Mouse (Mus musculus) CH12.LX (cell line): Measurements from ENCODE around the gene Ttc16.

ENCODE experiments used
- CTCF ChIP-seq, 2 experiments: IDR thresholded peaks in 1 of 2; conservative IDR thresholded peaks in 1 of 2; 2 replicates each; pipeline ENCODE4 v1.5.1; 2011 to 2012; ENCODE audit warnings: low read depth in 2 of 2, low read length in 2 of 2, improper control_type of control experiment in 1 of 2, inconsistent platforms in 1 of 2, mild to moderate bottlenecking in 1 of 2, moderate library complexity in 1 of 2
- E2F4 ChIP-seq: IDR thresholded peaks from 2 replicates; pipeline ENCODE4 v1.6.1; 2011; ENCODE audit warnings: low read depth, low read length, improper control_type of control experiment; ENCODE audit not compliant: insufficient replicate concordance
- EP300 ChIP-seq: IDR thresholded peaks from 2 replicates; pipeline ENCODE4 v1.6.1; 2011; ENCODE audit warnings: low read length, improper control_type of control experiment
- GABPA ChIP-seq: IDR thresholded peaks from 2 replicates; pipeline ENCODE4 v1.6.1; 2012; ENCODE audit warnings: low read depth, low read length, improper control_type of control experiment, inconsistent platforms; ENCODE audit not compliant: insufficient replicate concordance
- JUN ChIP-seq: IDR thresholded peaks from 2 replicates; pipeline ENCODE4 v1.6.1; 2011; ENCODE audit warnings: low read depth, mild to moderate bottlenecking, low read length, improper control_type of control experiment, moderate library complexity; ENCODE audit not compliant: insufficient read depth
- MAFK ChIP-seq: IDR thresholded peaks from 2 replicates; pipeline ENCODE4 v1.6.1; 2011; ENCODE audit warnings: low read length, improper control_type of control experiment; ENCODE audit not compliant: insufficient replicate concordance
- MAX ChIP-seq: IDR thresholded peaks from 2 replicates; pipeline ENCODE4 v1.6.1; 2011; ENCODE audit warnings: low read length, improper control_type of control experiment
- MAZ ChIP-seq: IDR thresholded peaks from 2 replicates; pipeline ENCODE4 v1.6.1; 2012; ENCODE audit warnings: low read depth, mild to moderate bottlenecking, inconsistent platforms, low read length, improper control_type of control experiment, moderate library complexity
- PAX5 ChIP-seq: IDR thresholded peaks from 2 replicates; pipeline ENCODE4 v1.6.1; 2012; ENCODE audit warnings: low read length, inconsistent platforms, mixed read lengths
- POLR2A ChIP-seq: IDR thresholded peaks from 2 replicates; pipeline ENCODE4 v1.6.1; 2011; ENCODE audit warnings: low read depth, mild to moderate bottlenecking, improper control_type of control experiment, low read length
- RAD21 ChIP-seq: IDR thresholded peaks from 2 replicates; pipeline ENCODE4 v1.6.1; 2011; ENCODE audit warnings: low read depth, mild to moderate bottlenecking, low read length, improper control_type of control experiment, moderate library complexity
- TCF12 ChIP-seq: IDR thresholded peaks from 2 replicates; pipeline ENCODE4 v1.6.1; 2014; ENCODE audit warnings: low read depth, mild to moderate bottlenecking, inconsistent platforms, low read length, improper control_type of control experiment
- ZMIZ1 ChIP-seq: IDR thresholded peaks from 2 replicates; pipeline ENCODE4 v1.6.1; 2012; ENCODE audit warnings: low read depth, mild to moderate bottlenecking, inconsistent platforms, low read length, improper control_type of control experiment

DNA sequence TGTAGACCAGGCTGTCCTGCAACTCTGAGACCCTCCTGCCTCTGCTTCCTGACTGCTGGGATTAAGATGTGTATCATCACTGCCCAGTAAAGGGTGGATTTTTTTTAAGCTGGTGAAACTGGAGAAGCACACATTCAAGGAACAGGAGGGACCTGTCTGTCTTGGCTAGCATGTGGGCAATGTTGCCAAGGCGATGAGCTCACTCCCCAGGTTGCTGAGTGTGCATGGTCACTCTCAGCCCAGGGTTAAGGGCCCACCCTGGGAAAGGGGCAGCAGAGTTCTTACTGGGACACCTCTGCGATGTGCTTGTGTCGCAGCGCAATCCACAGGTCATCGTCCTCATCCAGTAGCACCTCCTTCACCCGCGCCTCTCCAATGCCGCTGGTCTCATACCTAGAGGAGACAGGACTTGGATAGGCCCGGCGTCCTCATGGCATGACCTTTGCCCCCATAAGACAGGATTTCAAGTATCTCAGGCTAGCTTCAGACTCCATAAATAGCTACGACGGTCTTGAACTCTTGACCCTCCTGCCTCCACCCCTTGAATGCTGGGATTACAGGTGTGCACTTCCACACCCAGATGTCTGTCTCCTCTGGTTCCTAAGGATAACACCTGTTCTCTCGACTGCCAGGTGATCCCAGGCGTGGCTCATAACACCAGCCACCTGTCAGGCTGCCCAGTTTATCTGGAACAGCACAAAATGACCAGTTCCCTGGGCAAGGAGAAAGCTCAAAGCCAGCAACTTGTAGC lies 33.6 kb upstream of the Ttc16 start:
- TF ChIP-seq EP300 (no peak), POLR2A (no peak), MAFK (no peak), ZMIZ1 (no peak), MAX (no peak), E2F4 (no peak), MAZ (no peak), CTCF (conservative IDR thresholded peaks at IDR 0.05 in 1 of 2, IDR thresholded peaks at IDR 0.05 in 1 of 2; ENCODE audit: low read depth in 2 of 2, low read length in 2 of 2) (no peak), JUN (no peak), RAD21 (no peak), GABPA (no peak), TCF12 (no peak), PAX5 (no peak)
